Mouse (Mus musculus) hindbrain, embryonic 11.5 days (tissue): ENCODE results near the gene Vax2. TPM values are rescaled to one million over a fixed set of nuclear protein-coding genes. Genes with fewer than 3 reads are reported as not detected.
A peak's percentile ranks its signal among the peaks of the same experiment; 100 is the strongest.

Experiments used
- ATAC-seq: fragments of 200-750 bp; cut with Nextera tagmentation; 2 replicates; pipeline ENCODE4 v1.8.0; 2017; ENCODE audit warnings: mild to moderate bottlenecking, moderate TSS enrichment, moderate library complexity; ENCODE audit not compliant: low FRiP score
- DNase-seq: peaks from one replicate; pipeline ENCODE4 v3.0.0-alpha.2; 2015; ENCODE audit warnings: low spot score
- H3K27ac ChIP-seq: fragments of 300-500 bp; sonication (generic); 2 replicates; pipeline ENCODE4 v1.5.1; 2014; ENCODE audit warnings: mild to moderate bottlenecking, low read depth, low read length
- H3K27me3 ChIP-seq: fragments of 300-500 bp; sonication (generic); 2 replicates; pipeline ENCODE4 v1.6.1; 2014; ENCODE audit warnings: mild to moderate bottlenecking, low read length, moderate library complexity, mixed read lengths; ENCODE audit not compliant: control insufficient read depth, insufficient read depth
- H3K36me3 ChIP-seq: fragments of 300-500 bp; sonication (generic); 2 replicates; pipeline ENCODE4 v1.6.1; 2014; ENCODE audit warnings: mild to moderate bottlenecking, low read length, moderate library complexity, mixed read lengths; ENCODE audit not compliant: control insufficient read depth, insufficient read depth
- H3K4me1 ChIP-seq: fragments of 300-500 bp; sonication (generic); replicated peaks from 2 replicates; pipeline ENCODE4 v1.6.1; 2014; ENCODE audit warnings: low read length, mixed read lengths; ENCODE audit not compliant: control insufficient read depth, insufficient read depth
- H3K4me2 ChIP-seq: fragments of 300-500 bp; sonication (generic); replicated peaks from 2 replicates; pipeline ENCODE4 v1.6.1; 2014; ENCODE audit warnings: mild to moderate bottlenecking, low read depth, low read length
- H3K4me3 ChIP-seq: fragments of 300-500 bp; sonication (generic); 2 replicates; pipeline ENCODE4 v1.5.1; 2014; ENCODE audit warnings: low read depth, low read length
- H3K9ac ChIP-seq: fragments of 300-500 bp; sonication (generic); 2 replicates; pipeline ENCODE4 v1.6.1; 2014; ENCODE audit warnings: low read depth, low read length
- H3K9me3 ChIP-seq: fragments of 300-500 bp; sonication (generic); 2 replicates; pipeline ENCODE4 v1.6.1; 2016; ENCODE audit warnings: low read length; ENCODE audit not compliant: control insufficient read depth
- WGBS: fragments of 180-500 bp; shearing (Covaris S2); extraction: QIAGEN DNeasy Blood & Tissue Kit; methylation state at CpG from one replicate; pipeline ENCODE4 v1.1.7; 2014; 5-methylcytosine and 5-hydroxymethylcytosine counted together
- polyA plus RNA-seq: library from polyadenylated mRNA; unstranded; fragments of >200 nt; fragmentation: Nextera tagmentation; extraction: Ambion mirVana; gene quantifications from 2 replicates; pipeline ENCODE4 v1.2.1, GENCODE M21; 2014

The Vax2 gene
- 0.23 and 0.39 TPM in 2 replicates for polyA plus RNA-seq

DNA sequence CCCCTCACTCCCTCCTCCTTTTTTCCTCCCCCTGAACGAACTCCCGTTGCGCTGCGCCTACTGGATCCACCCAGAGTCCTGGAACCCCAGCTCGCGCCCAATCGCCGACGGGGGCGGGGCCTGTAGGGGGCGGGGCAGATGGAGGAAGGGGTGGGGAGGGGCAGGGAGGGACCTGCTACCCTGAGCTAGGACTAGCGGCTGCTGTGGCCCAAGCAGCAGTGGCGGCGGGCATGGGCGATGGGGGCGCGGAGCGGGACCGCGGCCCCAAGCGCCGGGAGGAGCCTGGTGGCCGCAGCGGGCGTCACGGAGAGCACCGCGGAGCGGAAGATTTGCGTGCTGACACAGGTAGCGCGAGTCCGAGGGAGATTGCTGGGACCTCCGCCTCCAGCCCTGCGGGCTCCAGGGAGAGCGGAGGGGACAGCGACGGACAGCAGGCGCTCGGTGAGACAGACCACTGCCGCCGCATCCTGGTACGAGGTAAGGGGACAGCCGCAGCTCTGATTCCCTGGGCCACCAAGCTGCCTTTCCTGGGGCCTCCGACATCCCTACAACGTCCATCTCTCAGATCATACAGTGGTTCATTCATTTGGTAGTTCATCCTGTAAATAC, at the start of gene Vax2:
Gene Vax2 (plus strand): TSS at position 198 of the 609 bp plus-strand sequence.
- Histone ChIP-seq H3K27ac (no peak within 1 kb of the TSS), H3K4me3 (peak within 1 kb of the TSS; percentile 39), H3K9me3 (no peaks in the 10 kb centered on the region), H3K36me3 (no peaks in the 10 kb centered on the region), H3K9ac (peak within 1 kb of the TSS; percentile 34), H3K27me3 (peaks cover 95% of the 10 kb centered on the region), H3K4me1 (peaks cover 10% of the 10 kb centered on the region), H3K4me2 (peak within 1 kb of the TSS; percentile 74)
- under 1% methylated on average over 45 of the region's 46 CpGs for WGBS
- DNase-seq (peak; percentile 83), ATAC-seq (peak; percentile 91)

DNA sequence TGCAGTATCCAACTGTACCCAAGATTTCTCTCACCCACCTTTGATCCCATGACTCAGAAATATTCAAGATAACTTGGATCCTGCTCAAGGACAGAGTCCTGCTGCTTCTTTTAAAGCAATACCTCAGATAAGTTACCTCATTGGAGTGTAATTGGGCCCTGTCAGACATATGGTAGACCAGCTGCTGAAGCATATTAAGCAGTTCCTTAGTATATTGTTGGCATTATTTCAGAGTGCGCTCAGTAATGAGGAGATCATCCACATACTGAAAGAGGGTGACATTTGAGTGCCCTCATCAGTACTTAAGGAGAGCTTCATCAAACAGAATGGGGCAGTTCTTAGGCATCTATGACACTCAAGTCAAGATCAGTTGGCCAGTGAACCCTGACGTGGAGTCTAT, 46.1 kb upstream of the Vax2 start:
- H3K4me3 ChIP-seq = no peak overlapping the region
- no peaks in the 10 kb centered on the region for H3K9me3 ChIP-seq
- WGBS = 87% methylated on average over 2 of the region's 2 CpGs
- H3K36me3 ChIP-seq = no peaks in the 10 kb centered on the region
- no peak overlapping the region for H3K27ac ChIP-seq
- DNase-seq = no peak
- H3K4me1 ChIP-seq = no peaks in the 10 kb centered on the region
- no peak overlapping the region for H3K9ac ChIP-seq
- no peak overlapping the region for H3K4me2 ChIP-seq
- no peak for ATAC-seq
- H3K27me3 ChIP-seq = no peaks in the 10 kb centered on the region

DNA sequence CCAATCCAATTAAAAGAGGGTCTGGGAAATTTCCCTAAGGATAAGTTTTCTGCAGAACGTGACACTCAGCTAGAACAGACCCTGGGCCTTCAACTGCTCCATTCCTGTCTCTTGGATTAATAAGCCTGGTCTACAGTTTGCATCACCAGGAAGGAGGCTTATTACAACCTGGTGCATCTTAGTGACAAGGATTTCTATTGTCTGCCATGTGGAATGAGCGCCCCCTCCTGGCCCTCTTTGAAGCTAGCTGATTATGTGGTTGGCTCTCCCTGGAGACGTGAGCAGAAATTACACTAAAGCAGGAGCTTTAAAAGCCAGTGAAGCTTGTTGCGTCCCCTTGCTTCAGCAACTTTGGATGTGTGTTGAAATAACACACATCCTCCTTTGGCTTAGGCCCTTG, 37.7 kb upstream of the Vax2 start:
- DNase-seq = peak; percentile 89
- 12% methylated on average over 4 of the region's 4 CpGs for WGBS
- ATAC-seq = no peak
- H3K9me3 ChIP-seq = no peaks in the 10 kb centered on the region
- H3K4me2 ChIP-seq = no peak overlapping the region
- H3K27me3 ChIP-seq = no peaks in the 10 kb centered on the region
- no peaks in the 10 kb centered on the region for H3K36me3 ChIP-seq
- no peak overlapping the region for H3K4me3 ChIP-seq
- no peaks in the 10 kb centered on the region for H3K4me1 ChIP-seq
- no peak overlapping the region for H3K27ac ChIP-seq
- H3K9ac ChIP-seq = no peak overlapping the region

GRCm38 (mm10) chr6:83677757-83678156, 33.3 kb upstream of the Vax2 start, which contains the start of gene Cd207:
TSS of gene Cd207 (minus strand) at chr6:83677857.
- no peak within 1 kb of the TSS for H3K4me3 ChIP-seq
- no peaks in the 10 kb centered on the region for H3K27me3 ChIP-seq
- H3K4me2 ChIP-seq = no peak within 1 kb of the TSS
- H3K27ac ChIP-seq = no peak within 1 kb of the TSS
- H3K9me3 ChIP-seq = no peaks in the 10 kb centered on the region
- 82% methylated on average over 4 of the region's 4 CpGs for WGBS
- H3K9ac ChIP-seq = no peak within 1 kb of the TSS
- H3K36me3 ChIP-seq = no peaks in the 10 kb centered on the region
- ATAC-seq (no peak), DNase-seq (no peak)
- H3K4me1 ChIP-seq = no peaks in the 10 kb centered on the region

- no peak for ATAC-seq
- H3K27me3 ChIP-seq = peaks cover 39% of the 10 kb centered on the region
- 84% methylated on average over 4 of the region's 4 CpGs for WGBS
- no peak overlapping the region for H3K27ac ChIP-seq
- H3K36me3 ChIP-seq = no peaks in the 10 kb centered on the region
- no peak overlapping the region for H3K4me3 ChIP-seq
- no peaks in the 10 kb centered on the region for H3K9me3 ChIP-seq
- DNase-seq = no peak
- H3K4me1 ChIP-seq = no peaks in the 10 kb centered on the region
- no peak overlapping the region for H3K4me2 ChIP-seq
- H3K9ac ChIP-seq = no peak overlapping the region
These were observed 21.7 kb upstream of the Vax2 start for GRCm38 (mm10) chr6:83689374-83689773.

- Histone ChIP-seq H3K27ac (no peak overlapping the region), H3K4me1 (no peaks in the 10 kb centered on the region), H3K4me3 (no peak overlapping the region), H3K36me3 (no peaks in the 10 kb centered on the region), H3K4me2 (no peak overlapping the region), H3K9me3 (no peaks in the 10 kb centered on the region), H3K9ac (no peak overlapping the region), H3K27me3 (peaks cover 48% of the 10 kb centered on the region)
- ATAC-seq (no peak), DNase-seq (peak; percentile 74)
- 29% methylated on average over 4 of the region's 5 CpGs for WGBS
These were observed 20.8 kb upstream of the Vax2 start for GRCm38 (mm10) chr6:83690277-83690676.

DNA sequence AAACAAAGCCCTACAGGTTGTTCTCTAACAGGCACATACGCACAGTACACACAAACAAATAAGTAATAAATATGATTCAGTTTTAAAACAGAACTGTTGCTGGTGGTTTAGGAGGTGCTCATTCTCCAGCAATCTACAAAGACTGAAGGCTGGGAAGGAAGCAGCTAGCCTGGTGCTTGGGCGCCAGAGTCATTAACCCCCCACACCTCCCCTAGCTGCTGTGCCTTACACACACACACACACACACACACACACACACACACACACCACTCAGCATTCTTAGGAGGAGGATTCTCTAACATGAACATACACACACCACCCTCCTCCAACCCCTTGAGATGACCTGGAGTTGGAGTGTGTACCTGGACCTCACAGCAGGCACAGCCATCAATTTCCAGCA, 20.1 kb upstream of the Vax2 start:
- peaks cover 55% of the 10 kb centered on the region for H3K27me3 ChIP-seq
- no peak overlapping the region for H3K4me3 ChIP-seq
- WGBS = 74% methylated on average over 2 of the region's 2 CpGs
- no peaks in the 10 kb centered on the region for H3K4me1 ChIP-seq
- no peaks in the 10 kb centered on the region for H3K36me3 ChIP-seq
- no peak for DNase-seq
- no peak overlapping the region for H3K4me2 ChIP-seq
- no peak overlapping the region for H3K9ac ChIP-seq
- no peak for ATAC-seq
- H3K9me3 ChIP-seq = no peaks in the 10 kb centered on the region
- no peak overlapping the region for H3K27ac ChIP-seq

GRCm38 (mm10) chr6:83692962-83693361, 18.1 kb upstream of the Vax2 start:
- 4% methylated on average over 12 of the region's 12 CpGs for WGBS
- H3K27ac ChIP-seq = no peak overlapping the region

DNA sequence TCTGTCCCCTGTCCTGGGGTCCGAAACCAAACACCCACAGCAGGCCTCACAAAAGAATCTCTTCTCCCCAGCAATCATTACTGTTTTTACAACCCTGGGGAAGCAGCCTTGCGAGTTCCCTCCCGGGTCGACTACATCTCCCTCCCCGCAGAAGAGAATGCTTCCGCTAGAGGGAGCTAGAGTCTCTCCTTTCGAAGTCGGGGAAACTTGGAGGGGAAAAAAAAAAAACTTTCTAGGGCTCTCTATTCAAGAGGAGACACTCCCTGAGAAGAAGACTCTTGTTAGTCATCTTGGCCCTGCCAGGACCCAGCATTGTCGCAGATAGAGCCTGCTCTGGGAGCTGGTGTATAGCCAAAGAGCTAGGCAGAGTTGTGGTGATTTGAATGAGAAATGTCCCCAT, 17.2 kb upstream of the Vax2 start:
- no peak overlapping the region for H3K27ac ChIP-seq
- peak; percentile 85 for DNase-seq
- no peak overlapping the region for H3K4me3 ChIP-seq
- no peak for ATAC-seq
- H3K36me3 ChIP-seq = no peaks in the 10 kb centered on the region
- WGBS = 0% methylated on average over 9 of the region's 9 CpGs
- peaks cover 84% of the 10 kb centered on the region for H3K27me3 ChIP-seq
- no peak overlapping the region for H3K9ac ChIP-seq
- no peaks in the 10 kb centered on the region for H3K4me1 ChIP-seq
- H3K4me2 ChIP-seq = no peak overlapping the region
- no peaks in the 10 kb centered on the region for H3K9me3 ChIP-seq

More at GRCm38 (mm10) chr6:83692962-83693361, 18.1 kb upstream of the Vax2 start:
- no peak overlapping the region for H3K4me2 ChIP-seq
- H3K9ac ChIP-seq = no peak overlapping the region
- H3K9me3 ChIP-seq = no peaks in the 10 kb centered on the region
- H3K4me3 ChIP-seq = no peak overlapping the region
- ATAC-seq (no peak), DNase-seq (peak; percentile 30)
- H3K36me3 ChIP-seq = no peaks in the 10 kb centered on the region
- peaks cover 75% of the 10 kb centered on the region for H3K27me3 ChIP-seq
- H3K4me1 ChIP-seq = no peaks in the 10 kb centered on the region
